8 mouse cellular contexts compared by ENCODE assay signal in genomic region chr2:180172152-180172551, GRCm38 (mm10). TPM values are rescaled to one million over a fixed set of nuclear protein-coding genes. Genes with fewer than 3 reads are reported as not detected.
DNase-seq lines count a peak whose midpoint lies in the region; ATAC-seq and TF ChIP-seq lines count a peak whose summit lies in the region.

No protein-coding gene starts in this region.

- no peaks in the 10 kb centered on the region for H3K27me3 ChIP-seq in limb, embryonic 15.5 days
- no peaks in the 10 kb centered on the region for H3K27me3 ChIP-seq in stomach, postnatal 0 days (ENCODE audit: control insufficient read depth, insufficient read depth, low read length)

- DNase-seq in cerebellum, adult 11-12 months, result peak; percentile 59
- no peak for DNase-seq in cerebellum, adult 18-20 months
- DNase-seq in thymus, postnatal 14 days, result peak; percentile 24
- no peak for DNase-seq in thymus, postnatal 25 days
- no peak for DNase-seq in stomach, postnatal 0 days (ENCODE audit: low spot score)
- DNase-seq in layer of hippocampus, adult 9-10 months (ENCODE audit: low spot score), result no peak
- DNase-seq in right cerebral cortex, adult 18-20 months, result no peak

- TF ChIP-seq CTCF in stomach, postnatal 0 days (IDR thresholded peaks at IDR 0.05; ENCODE audit: low read depth), result no peak

- WGBS in limb, embryonic 15.5 days, result 6% methylated on average over 9 of the region's 9 CpGs
- WGBS in stomach, postnatal 0 days, result 4% methylated on average over 8 of the region's 9 CpGs

- TF ChIP-seq EP300 in stomach, postnatal 0 days (optimal IDR thresholded peaks at IDR 0.05), result no peak

- H3K9ac ChIP-seq in limb, embryonic 15.5 days, result peak overlapping the region; percentile 94
- peak overlapping the region; percentile 99 for H3K9ac ChIP-seq in stomach, postnatal 0 days (ENCODE audit: low read length)

- peak overlapping the region; percentile 90 for H3K4me2 ChIP-seq in limb, embryonic 15.5 days
- H3K4me2 ChIP-seq in stomach, postnatal 0 days (replicated peaks; ENCODE audit: low read depth), result peak overlapping the region; percentile 90

- H3K9me3 ChIP-seq in limb, embryonic 15.5 days, result no peaks in the 10 kb centered on the region
- no peaks in the 10 kb centered on the region for H3K9me3 ChIP-seq in stomach, postnatal 0 days (ENCODE audit: control insufficient read depth, low read length)

- peaks cover 41% of the 10 kb centered on the region for H3K36me3 ChIP-seq in limb, embryonic 15.5 days
- H3K36me3 ChIP-seq in stomach, postnatal 0 days (ENCODE audit: control insufficient read depth, insufficient read depth, low read length), result peaks cover 15% of the 10 kb centered on the region

- peaks cover 27% of the 10 kb centered on the region for H3K4me1 ChIP-seq in limb, embryonic 15.5 days
- no peaks in the 10 kb centered on the region; the same call in 1 of the 2 replicates for H3K4me1 ChIP-seq in stomach, postnatal 0 days (replicated peaks; ENCODE audit: control insufficient read depth, insufficient read depth)

- no peak for ATAC-seq in limb, embryonic 15.5 days (ENCODE audit: insufficient number of reproducible peaks, low FRiP score, low TSS enrichment, low read depth)
- ATAC-seq in stomach, postnatal 0 days (ENCODE audit: low FRiP score, low TSS enrichment), result no peak

- H3K27ac ChIP-seq in limb, embryonic 15.5 days, result 0 out of 2 replicates have a peak overlapping the region, but pooled peaks have one; percentile 2
- peak overlapping the region; percentile 98 for H3K27ac ChIP-seq in stomach, postnatal 0 days (replicated peaks)

- H3K4me3 ChIP-seq in limb, embryonic 15.5 days, result peak overlapping the region; percentile 100
- H3K4me3 ChIP-seq in stomach, postnatal 0 days (ENCODE audit: low read depth, low read length), result peak overlapping the region; percentile 96

RNA-seq across cellular contexts. Expression of gene Adrm1, which starts 0.9 kb away (rescaled TPM):
- polyA plus RNA-seq in limb, embryonic 15.5 days (2015; fragmentation: Nextera tagmentation; extraction: Ambion mirVana), result 165 and 185 TPM in 2 replicates
- polyA plus RNA-seq in stomach, postnatal 0 days (2015; fragmentation: Nextera tagmentation; extraction: Ambion mirVana), result 141 TPM in 2 replicates

RNA-seq across cellular contexts. Expression of gene Osbpl2, which starts 53.0 kb away (rescaled TPM):
- polyA plus RNA-seq in limb, embryonic 15.5 days (2015; fragmentation: Nextera tagmentation; extraction: Ambion mirVana), result 42.5 and 45.2 TPM in 2 replicates
- polyA plus RNA-seq in stomach, postnatal 0 days (2015; fragmentation: Nextera tagmentation; extraction: Ambion mirVana), result 46.4 and 50.4 TPM in 2 replicates

RNA-seq across cellular contexts. Expression of gene Lama5, which starts 53.5 kb away (rescaled TPM):
- 24.5 and 25.9 TPM in 2 replicates for polyA plus RNA-seq in limb, embryonic 15.5 days (2015; fragmentation: Nextera tagmentation; extraction: Ambion mirVana)
- 29.7 and 34.9 TPM in 2 replicates for polyA plus RNA-seq in stomach, postnatal 0 days (2015; fragmentation: Nextera tagmentation; extraction: Ambion mirVana)

Comparison
In these comparisons a context has a peak if more than half of its experiments do, and no peak if none do; other contexts are left out.
1. DNase-seq: peak in cerebellum, adult 11-12 months (single experiment) and thymus, postnatal 14 days (single experiment); none in cerebellum, adult 18-20 months (0 of 2), thymus, postnatal 25 days (single experiment), stomach, postnatal 0 days (single experiment), layer of hippocampus, adult 9-10 months (single experiment) and right cerebral cortex, adult 18-20 months (single experiment).